Comparison of ENCODE assay signal across 30 mouse cellular contexts in the genomic region with DNA sequence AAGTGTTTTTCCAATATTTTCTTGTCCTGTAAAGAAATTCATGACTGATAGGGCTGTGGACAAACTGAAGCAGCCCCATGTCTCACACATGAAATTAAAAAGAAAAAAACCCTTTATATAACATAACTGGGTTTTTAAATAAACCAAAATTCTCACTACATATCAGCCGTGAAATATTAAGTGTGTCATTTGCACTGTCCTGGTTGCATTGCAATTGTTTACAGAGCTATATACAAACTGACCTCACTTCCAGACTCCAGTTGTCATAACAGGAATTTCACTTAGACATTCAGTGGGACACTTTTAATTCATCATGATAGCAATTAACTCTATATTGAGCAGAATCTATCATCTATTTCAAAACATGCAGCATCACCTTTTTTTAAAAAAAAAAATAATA.
"Had no signal": no experiment of that assay in that cellular context is flagged by ENCODE, and none has a peak within 500 bp of the region (broad histone marks: within the 10 kb centered on the region; RNA-seq: fewer than 3 reads in every experiment).

No protein-coding gene starts in this region.

- DNase-seq: left cerebral cortex, postnatal 4 days; liver; liver, embryonic 13.5 days; liver, postnatal 0 days; lung, adult 2 months; lung, postnatal 10 days; lung, postnatal 14 days; lung, postnatal 4 days; midbrain, embryonic 14.5 days had no signal

- H3K9me3 ChIP-seq: limb, embryonic 10.5 days; limb, embryonic 12.5 days; limb, embryonic 15.5 days; liver, embryonic 12.5 days; liver, embryonic 13.5 days; liver, embryonic 15.5 days; lung, embryonic 15.5 days; midbrain, embryonic 10.5 days; midbrain, embryonic 12.5 days; midbrain, embryonic 13.5 days; midbrain, embryonic 15.5 days; neural tube, embryonic 12.5 days had no signal

- H3K4me2 ChIP-seq: limb, embryonic 12.5 days; limb, embryonic 13.5 days; limb, embryonic 15.5 days; liver, embryonic 11.5 days; liver, embryonic 12.5 days; liver, embryonic 13.5 days; liver, embryonic 15.5 days; lung, embryonic 15.5 days; midbrain, embryonic 11.5 days; midbrain, embryonic 12.5 days; midbrain, embryonic 13.5 days; midbrain, embryonic 15.5 days; neural tube, embryonic 12.5 days had no signal

- H3K27ac ChIP-seq: left cerebral cortex, adult 2 months; limb, embryonic 10.5 days; limb, embryonic 12.5 days; limb, embryonic 13.5 days; limb, embryonic 15.5 days; liver, embryonic 12.5 days; liver, embryonic 13.5 days; liver, embryonic 14.5 days; liver, embryonic 15.5 days; lung, embryonic 15.5 days; macrophage; midbrain, embryonic 10.5 days; midbrain, embryonic 12.5 days; midbrain, embryonic 13.5 days; midbrain, embryonic 15.5 days; neural tube, embryonic 12.5 days had no signal

- ATAC-seq: liver, embryonic 12.5 days; liver, postnatal 0 days; lung, postnatal 0 days; midbrain, embryonic 13.5 days; midbrain, embryonic 15.5 days; midbrain, embryonic 16.5 days had no signal

- H3K4me1 ChIP-seq: limb, embryonic 10.5 days; limb, embryonic 12.5 days; limb, embryonic 13.5 days; limb, embryonic 15.5 days; liver, embryonic 12.5 days; liver, embryonic 13.5 days; liver, embryonic 15.5 days; lung, embryonic 15.5 days; megakaryocyte, embryonic 14.5 days; midbrain, embryonic 10.5 days; midbrain, embryonic 12.5 days; midbrain, embryonic 13.5 days; midbrain, embryonic 15.5 days; neural tube, embryonic 12.5 days had no signal

- H3K27me3 ChIP-seq: limb, embryonic 12.5 days; limb, embryonic 13.5 days; limb, embryonic 15.5 days; liver, embryonic 12.5 days; liver, embryonic 13.5 days; liver, embryonic 15.5 days; lung, embryonic 15.5 days; megakaryocyte, embryonic 14.5 days; midbrain, embryonic 12.5 days; midbrain, embryonic 13.5 days; midbrain, embryonic 15.5 days; neural tube, embryonic 12.5 days had no signal

- H3K36me3 ChIP-seq: limb, embryonic 10.5 days; limb, embryonic 12.5 days; limb, embryonic 13.5 days; limb, embryonic 15.5 days; liver, embryonic 12.5 days; liver, embryonic 13.5 days; liver, embryonic 15.5 days; lung, embryonic 15.5 days; midbrain, embryonic 10.5 days; midbrain, embryonic 12.5 days; midbrain, embryonic 13.5 days; midbrain, embryonic 15.5 days; neural tube, embryonic 12.5 days had no signal

- H3K4me3 ChIP-seq: left cerebral cortex, adult 2 months; limb, embryonic 10.5 days; limb, embryonic 12.5 days; limb, embryonic 13.5 days; limb, embryonic 15.5 days; liver, embryonic 12.5 days; liver, embryonic 13.5 days; liver, embryonic 15.5 days; lung, embryonic 15.5 days; megakaryocyte, embryonic 14.5 days; midbrain, embryonic 10.5 days; midbrain, embryonic 12.5 days; midbrain, embryonic 13.5 days; midbrain, embryonic 15.5 days; myocyte; neural tube, embryonic 12.5 days had no signal

- H3K9ac ChIP-seq: limb, embryonic 12.5 days; limb, embryonic 13.5 days; limb, embryonic 15.5 days; liver, embryonic 12.5 days; liver, embryonic 13.5 days; liver, embryonic 14.5 days; liver, embryonic 15.5 days; liver, postnatal 0 days; lung, embryonic 15.5 days; midbrain, embryonic 12.5 days; midbrain, embryonic 13.5 days; midbrain, embryonic 15.5 days; neural tube, embryonic 12.5 days had no signal
